Mouse (Mus musculus): ENCODE results near the gene Csf1. TPM values are rescaled to one million over a fixed set of nuclear protein-coding genes. Genes with fewer than 3 reads are reported as not detected.

The Csf1 gene
- polyA plus RNA-seq, 1 experiment = 2.8 TPM

- Histone ChIP-seq H3K4me1 (ENCODE audit: control insufficient read depth, insufficient read depth, low read length) (peaks cover 6% of the 10 kb centered on the region), H3K4me3 (ENCODE audit: control insufficient read depth, low read depth, low read length) (no peak overlapping the region), H3K27me3 (ENCODE audit: control insufficient read depth, insufficient read depth, low read length) (no peaks in the 10 kb centered on the region), H3K27ac (ENCODE audit: control insufficient read depth, insufficient read depth, low read depth, low read length) (no peak overlapping the region), H3K36me3 (ENCODE audit: control insufficient read depth, insufficient read depth, low read length) (no peaks in the 10 kb centered on the region)
- no peak for TF ChIP-seq POLR2A (IDR thresholded peaks at IDR 0.05; ENCODE audit: control insufficient read depth, low read depth, low read length)
- no peak for TF ChIP-seq CTCF (IDR thresholded peaks at IDR 0.05; ENCODE audit: control insufficient read depth, insufficient read depth, insufficient replicate concordance, low read depth, low read length)
Measured at GRCm38 (mm10) chr3:107701767-107702394, 58.4 kb downstream of the Csf1 start.

GRCm38 (mm10) chr3:107700625-107701024 is 59.6 kb downstream of the Csf1 start:
- no peak for TF ChIP-seq CTCF (IDR thresholded peaks at IDR 0.05; ENCODE audit: control insufficient read depth, insufficient read depth, insufficient replicate concordance, low read depth, low read length)
- no peak for TF ChIP-seq POLR2A (IDR thresholded peaks at IDR 0.05; ENCODE audit: control insufficient read depth, low read depth, low read length)
- H3K27ac ChIP-seq (ENCODE audit: control insufficient read depth, insufficient read depth, low read depth, low read length) = no peak overlapping the region
- H3K4me1 ChIP-seq (ENCODE audit: control insufficient read depth, insufficient read depth, low read length) = peaks cover 7% of the 10 kb centered on the region

GRCm38 (mm10) chr3:107696910-107697309 is 63.4 kb downstream of the Csf1 start:
- H3K27ac ChIP-seq (ENCODE audit: control insufficient read depth, insufficient read depth, low read depth, low read length) = peak overlapping the region; percentile 57; the same call in 1 of the 2 replicates
- peaks cover 9% of the 10 kb centered on the region for H3K4me1 ChIP-seq (ENCODE audit: control insufficient read depth, insufficient read depth, low read length)
- no peak for TF ChIP-seq CTCF (IDR thresholded peaks at IDR 0.05; ENCODE audit: control insufficient read depth, insufficient read depth, insufficient replicate concordance, low read depth, low read length)
- no peak for TF ChIP-seq POLR2A (IDR thresholded peaks at IDR 0.05; ENCODE audit: control insufficient read depth, low read depth, low read length)
- no peaks in the 10 kb centered on the region for H3K27me3 ChIP-seq (ENCODE audit: control insufficient read depth, insufficient read depth, low read length)
- H3K4me3 ChIP-seq (ENCODE audit: control insufficient read depth, low read depth, low read length) = peak overlapping the region; percentile 89
- no peaks in the 10 kb centered on the region for H3K36me3 ChIP-seq (ENCODE audit: control insufficient read depth, insufficient read depth, low read length)

More at GRCm38 (mm10) chr3:107700625-107701024, 59.6 kb downstream of the Csf1 start:
- H3K4me3 ChIP-seq (ENCODE audit: control insufficient read depth, low read depth, low read length) = no peak overlapping the region
- no peaks in the 10 kb centered on the region for H3K36me3 ChIP-seq (ENCODE audit: control insufficient read depth, insufficient read depth, low read length)
- H3K27me3 ChIP-seq (ENCODE audit: control insufficient read depth, insufficient read depth, low read length) = no peaks in the 10 kb centered on the region

GRCm38 (mm10) chr3:107695948-107696881 is 64.1 kb downstream of the Csf1 start, which contains the start of gene Ahcyl1:
TSS of gene Ahcyl1 (minus strand) at chr3:107696560.
- no peaks in the 10 kb centered on the region for H3K36me3 ChIP-seq (ENCODE audit: control insufficient read depth, insufficient read depth, low read length)
- H3K27me3 ChIP-seq (ENCODE audit: control insufficient read depth, insufficient read depth, low read length) = no peaks in the 10 kb centered on the region
- peak within 1 kb of the TSS; percentile 57 for H3K27ac ChIP-seq (ENCODE audit: control insufficient read depth, insufficient read depth, low read depth, low read length)
- peak within 1 kb of the TSS; percentile 89 for H3K4me3 ChIP-seq (ENCODE audit: control insufficient read depth, low read depth, low read length)
- H3K4me1 ChIP-seq (ENCODE audit: control insufficient read depth, insufficient read depth, low read length) = peaks cover 9% of the 10 kb centered on the region
- TF ChIP-seq CTCF (IDR thresholded peaks at IDR 0.05; ENCODE audit: control insufficient read depth, insufficient read depth, insufficient replicate concordance, low read depth, low read length) = peak; percentile 81; the same call in 1 of the 2 replicates
- TF ChIP-seq POLR2A (IDR thresholded peaks at IDR 0.05; ENCODE audit: control insufficient read depth, low read depth, low read length) = peak; percentile 93

- Histone ChIP-seq H3K4me1 (ENCODE audit: control insufficient read depth, insufficient read depth, low read length) (peaks cover 9% of the 10 kb centered on the region), H3K4me3 (ENCODE audit: control insufficient read depth, low read depth, low read length) (peak overlapping the region; percentile 89), H3K36me3 (ENCODE audit: control insufficient read depth, insufficient read depth, low read length) (no peaks in the 10 kb centered on the region), H3K27me3 (ENCODE audit: control insufficient read depth, insufficient read depth, low read length) (no peaks in the 10 kb centered on the region), H3K27ac (ENCODE audit: control insufficient read depth, insufficient read depth, low read depth, low read length) (peak overlapping the region; percentile 54)
- no peak for TF ChIP-seq POLR2A (IDR thresholded peaks at IDR 0.05; ENCODE audit: control insufficient read depth, low read depth, low read length)
- no peak for TF ChIP-seq CTCF (IDR thresholded peaks at IDR 0.05; ENCODE audit: control insufficient read depth, insufficient read depth, insufficient replicate concordance, low read depth, low read length)
Measured at GRCm38 (mm10) chr3:107695219-107695947, 64.9 kb downstream of the Csf1 start.

GRCm38 (mm10) chr3:107694256-107694900 is 65.9 kb downstream of the Csf1 start:
- H3K36me3 ChIP-seq (ENCODE audit: control insufficient read depth, insufficient read depth, low read length) = no peaks in the 10 kb centered on the region
- TF ChIP-seq POLR2A (IDR thresholded peaks at IDR 0.05; ENCODE audit: control insufficient read depth, low read depth, low read length) = no peak
- H3K4me3 ChIP-seq (ENCODE audit: control insufficient read depth, low read depth, low read length) = no peak overlapping the region
- H3K4me1 ChIP-seq (ENCODE audit: control insufficient read depth, insufficient read depth, low read length) = peaks cover 9% of the 10 kb centered on the region
- no peaks in the 10 kb centered on the region for H3K27me3 ChIP-seq (ENCODE audit: control insufficient read depth, insufficient read depth, low read length)
- no peak overlapping the region for H3K27ac ChIP-seq (ENCODE audit: control insufficient read depth, insufficient read depth, low read depth, low read length)

Other genes with a start within 250 kb of the Csf1 start
- 0.88 and 1.00 TPM in 2 replicates for gene Slc6a17, start 242.5 kb downstream of the Csf1 start, polyA plus RNA-seq (2012; rRNA removed)
- gene Ubl4b, start 205.4 kb downstream of the Csf1 start, polyA plus RNA-seq (2012; rRNA removed) = 249 and 255 TPM in 2 replicates
- gene Alx3, start 165.4 kb downstream of the Csf1 start, polyA plus RNA-seq (2012; rRNA removed) = 0.05 and 0.18 TPM in 2 replicates
- not detected in 2 replicates for gene Gm10961, start 129.1 kb downstream of the Csf1 start, polyA plus RNA-seq (2012; rRNA removed)
- 19.2 and 21.2 TPM in 2 replicates for gene Strip1, start 128.8 kb downstream of the Csf1 start, polyA plus RNA-seq (2012; rRNA removed)
- 35.7 and 48.2 TPM in 2 replicates for gene Ahcyl1, start 63.9 kb downstream of the Csf1 start, polyA plus RNA-seq (2012; rRNA removed)
- 27.9 and 29.2 TPM in 2 replicates for gene Eps8l3, start 116.8 kb upstream of the Csf1 start, polyA plus RNA-seq (2012; rRNA removed)
- gene Gstm5, start 135.4 kb upstream of the Csf1 start, polyA plus RNA-seq (2012; rRNA removed) = 2,841 and 3,160 TPM in 2 replicates
- 85.5 and 86.7 TPM in 2 replicates for gene Gstm7, start 171.3 kb upstream of the Csf1 start, polyA plus RNA-seq (2012; rRNA removed)
- 59.3 and 78.5 TPM in 2 replicates for gene Gstm6, start 183.3 kb upstream of the Csf1 start, polyA plus RNA-seq (2012; rRNA removed)
- 0.19 TPM in 1 of 2 replicates, not detected in the other for gene Gstm3, start 208.8 kb upstream of the Csf1 start, polyA plus RNA-seq (2012; rRNA removed)
- gene Gstm2, start 226.0 kb upstream of the Csf1 start, polyA plus RNA-seq (2012; rRNA removed) = 246 and 344 TPM in 2 replicates